Mouse (Mus musculus) embryonic facial prominence, embryonic 14.5 days (tissue): ENCODE data around the gene Pla2g6. TPM values are rescaled to one million over a fixed set of nuclear protein-coding genes. Genes with fewer than 3 reads are reported as not detected.
A peak's percentile ranks its signal among the peaks of the same experiment; 100 is the strongest.

Experiments used
- ATAC-seq: fragments of 200-750 bp; cut with Nextera tagmentation; 2 replicates; pipeline ENCODE4 v1.8.0; 2017; ENCODE audit warnings: low read depth, moderate number of reproducible peaks, moderate TSS enrichment
- DNase-seq: peaks from one replicate; pipeline ENCODE4 v3.0.0-alpha.2; 2015; ENCODE audit warnings: low spot score
- H3K27ac ChIP-seq: fragments of 300-500 bp; sonication (generic); replicated peaks from 2 replicates; pipeline ENCODE4 v1.5.1; 2014; ENCODE audit warnings: low read depth, mild to moderate bottlenecking, low read length, moderate library complexity
- H3K27me3 ChIP-seq: fragments of 300-500 bp; sonication (generic); replicated peaks from 2 replicates; pipeline ENCODE4 v1.6.1; 2014; ENCODE audit warnings: low read length; ENCODE audit not compliant: control insufficient read depth, insufficient read depth
- H3K36me3 ChIP-seq: fragments of 300-500 bp; sonication (generic); 2 replicates; pipeline ENCODE4 v1.6.1; 2014; ENCODE audit warnings: low read length, mixed read lengths; ENCODE audit not compliant: control insufficient read depth, insufficient read depth
- H3K4me1 ChIP-seq: fragments of 300-500 bp; sonication (generic); 2 replicates; pipeline ENCODE4 v1.6.1; 2014; ENCODE audit warnings: antibody characterized with exemption, low read length; ENCODE audit not compliant: control insufficient read depth, insufficient read depth
- H3K4me2 ChIP-seq: fragments of 300-500 bp; sonication (generic); 2 replicates; pipeline ENCODE4 v1.6.1; 2014; ENCODE audit warnings: low read depth, mild to moderate bottlenecking, low read length, moderate library complexity, mixed read lengths
- H3K4me3 ChIP-seq: fragments of 300-500 bp; sonication (generic); 2 replicates; pipeline ENCODE4 v1.5.1; 2014; ENCODE audit warnings: low read depth, mild to moderate bottlenecking, low read length
- H3K9ac ChIP-seq: fragments of 300-500 bp; sonication (generic); 2 replicates; pipeline ENCODE4 v1.6.1; 2014; ENCODE audit warnings: low read depth, mild to moderate bottlenecking, low read length, moderate library complexity, mixed read lengths
- H3K9me3 ChIP-seq: fragments of 300-500 bp; sonication (generic); 2 replicates; pipeline ENCODE4 v1.6.1; 2016; ENCODE audit warnings: low read length; ENCODE audit not compliant: control insufficient read depth
- WGBS: fragments of 180-500 bp; shearing (Covaris S2); extraction: QIAGEN DNeasy Blood & Tissue Kit; methylation state at CpG from one replicate; pipeline ENCODE4 v1.1.7; 2014; 5-methylcytosine and 5-hydroxymethylcytosine counted together
- polyA plus RNA-seq: library from polyadenylated mRNA; unstranded; fragments of >200 nt; fragmentation: Nextera tagmentation; extraction: Ambion mirVana; gene quantifications from 2 replicates; pipeline ENCODE4 v1.2.1, GENCODE M21; 2014

Pla2g6 gene
- polyA plus RNA-seq, 1 experiment from 2014 or later: 13.3 TPM

DNA sequence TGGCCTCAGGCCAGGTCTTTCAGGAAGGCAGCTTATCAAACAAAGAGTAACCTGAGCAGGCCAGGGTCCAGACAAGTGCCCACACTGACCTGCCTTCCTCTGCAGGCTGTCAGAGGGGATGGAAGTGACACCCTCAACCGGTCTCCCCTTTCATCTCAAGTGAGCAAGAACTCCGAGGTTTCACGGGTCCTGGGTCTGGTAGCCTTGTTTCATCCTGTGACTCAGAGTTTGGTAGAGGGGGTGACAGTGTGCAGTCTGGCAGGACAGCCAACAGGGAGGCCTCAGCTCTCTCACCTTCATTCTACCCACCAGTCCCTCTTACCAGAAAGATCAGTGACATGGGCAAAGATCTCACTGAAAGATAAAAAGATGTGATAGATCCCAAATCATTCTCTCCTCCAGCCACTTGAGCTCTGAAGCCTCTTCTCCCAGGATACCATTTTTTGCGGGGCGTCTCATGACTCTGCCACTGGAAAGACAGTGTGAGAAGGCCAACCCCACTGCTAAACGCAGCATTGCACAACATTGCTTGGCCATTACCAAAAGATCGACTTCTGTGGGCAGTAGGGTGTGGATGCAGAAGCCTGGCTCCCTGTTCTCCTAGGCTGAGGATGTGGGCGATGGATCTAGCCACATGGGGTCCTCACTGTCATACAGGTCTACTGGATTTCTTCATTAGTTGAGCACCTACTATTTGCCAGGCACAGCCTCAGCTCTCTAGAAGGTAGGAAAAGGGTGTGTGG is 18.0 kb upstream of the Pla2g6 start, which contains the start of gene Maff:
Maff (plus strand) TSS at position 571 of the 743 bp plus-strand sequence.
- peak within 1 kb of the TSS; percentile 69 for H3K4me2 ChIP-seq
- H3K4me3 ChIP-seq: peak within 1 kb of the TSS; percentile 59
- H3K36me3 ChIP-seq: no peaks in the 10 kb centered on the region
- ATAC-seq (no peak), DNase-seq (no peak)
- peak within 1 kb of the TSS; percentile 82 for H3K9ac ChIP-seq
- H3K27ac ChIP-seq: peak within 1 kb of the TSS; percentile 90
- no peaks in the 10 kb centered on the region for H3K4me1 ChIP-seq
- WGBS: 50% methylated on average over 8 of the region's 8 CpGs
- H3K9me3 ChIP-seq: no peaks in the 10 kb centered on the region
- no peaks in the 10 kb centered on the region for H3K27me3 ChIP-seq

DNA sequence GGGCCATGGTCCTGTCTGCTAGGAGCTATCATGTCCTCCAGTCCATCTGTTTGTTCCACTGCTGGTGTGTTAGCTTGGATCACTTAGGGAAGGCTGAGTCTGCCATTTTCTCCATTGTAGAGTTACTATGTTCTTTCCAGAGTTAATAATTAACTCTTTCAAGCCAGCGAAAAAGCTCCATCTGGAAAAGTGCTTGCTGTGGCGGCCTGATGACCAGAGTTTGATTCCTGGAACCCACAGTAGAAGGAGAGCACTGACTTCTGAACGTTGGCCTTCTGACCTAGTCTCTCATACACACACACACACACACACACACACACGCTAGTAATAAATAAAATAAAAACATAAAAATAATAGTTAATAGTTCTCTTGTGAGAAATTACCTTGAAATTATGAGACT is 16.4 kb upstream of the Pla2g6 start:
- ATAC-seq (no peak), DNase-seq (no peak)
- no peaks in the 10 kb centered on the region for H3K4me1 ChIP-seq
- no peaks in the 10 kb centered on the region for H3K27me3 ChIP-seq
- WGBS: 74% methylated on average over 4 of the region's 4 CpGs
- no peak overlapping the region for H3K27ac ChIP-seq
- H3K36me3 ChIP-seq: no peaks in the 10 kb centered on the region
- no peak overlapping the region for H3K4me3 ChIP-seq
- no peak overlapping the region for H3K9ac ChIP-seq
- H3K4me2 ChIP-seq: no peak overlapping the region
- no peaks in the 10 kb centered on the region for H3K9me3 ChIP-seq

DNA sequence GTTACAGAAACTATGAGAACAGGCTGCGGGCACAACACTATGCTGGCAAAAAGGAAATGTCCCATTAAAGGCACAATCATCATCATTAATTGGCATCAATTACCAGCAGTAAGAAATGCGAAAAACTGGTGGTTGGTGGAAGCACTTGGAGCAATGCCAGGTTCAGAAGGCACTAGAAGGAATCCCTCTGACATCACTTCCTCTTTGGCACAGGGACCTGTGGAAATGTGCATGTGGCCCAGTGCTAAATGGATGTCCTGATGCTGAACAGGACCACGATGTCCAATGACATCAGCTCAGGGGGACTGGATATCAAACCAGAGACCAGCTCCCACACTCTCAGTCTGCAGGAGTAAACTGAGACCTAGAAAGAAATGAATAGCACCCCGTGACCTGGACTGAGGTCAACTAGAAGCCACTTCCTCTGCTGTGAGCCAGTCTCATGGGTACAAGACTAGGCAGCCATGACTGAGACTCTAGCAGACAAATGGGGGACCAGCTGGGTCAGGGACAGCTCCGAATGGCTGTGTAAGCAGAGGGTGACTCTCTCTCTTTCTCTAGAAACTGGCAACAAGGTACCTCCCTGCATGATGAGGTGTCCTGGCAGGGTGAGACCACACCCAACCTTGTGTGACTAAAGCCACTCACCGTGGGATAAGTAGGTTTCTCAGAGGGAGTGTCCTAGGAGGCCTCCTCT is 14.6 kb upstream of the Pla2g6 start:
- Histone ChIP-seq H3K9me3 (no peaks in the 10 kb centered on the region), H3K27me3 (no peaks in the 10 kb centered on the region), H3K4me2 (no peak overlapping the region), H3K36me3 (no peaks in the 10 kb centered on the region), H3K27ac (no peak overlapping the region), H3K4me1 (no peaks in the 10 kb centered on the region), H3K4me3 (no peak overlapping the region), H3K9ac (no peak overlapping the region)
- ATAC-seq (no peak), DNase-seq (no peak)
- 73% methylated on average over 6 of the region's 6 CpGs for WGBS

DNA sequence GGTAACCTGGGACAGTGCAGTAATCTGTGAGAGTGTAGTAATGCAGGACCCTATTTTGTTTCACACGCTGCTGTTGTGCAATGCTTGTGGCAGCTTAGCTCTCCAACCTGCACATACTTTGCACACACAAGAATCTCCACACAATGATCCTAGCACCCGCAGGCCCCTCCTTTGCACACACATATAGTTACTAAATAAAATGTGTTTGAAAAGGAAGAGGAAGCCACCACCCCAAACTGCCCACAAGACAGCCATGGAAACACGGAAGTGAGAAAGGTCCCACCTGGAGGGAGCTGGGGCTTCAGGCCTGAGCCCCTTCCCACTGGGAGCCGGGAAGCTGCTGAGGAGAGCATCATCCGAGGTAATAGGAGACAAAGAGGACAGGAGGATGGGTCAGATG is 10.8 kb upstream of the Pla2g6 start:
- Histone ChIP-seq H3K27me3 (no peaks in the 10 kb centered on the region), H3K9me3 (no peaks in the 10 kb centered on the region), H3K4me2 (no peak overlapping the region), H3K4me1 (no peaks in the 10 kb centered on the region), H3K27ac (no peak overlapping the region), H3K36me3 (no peaks in the 10 kb centered on the region), H3K4me3 (no peak overlapping the region), H3K9ac (no peak overlapping the region)
- WGBS: 78% methylated on average over 5 of the region's 5 CpGs
- DNase-seq (no peak), ATAC-seq (no peak)

DNA sequence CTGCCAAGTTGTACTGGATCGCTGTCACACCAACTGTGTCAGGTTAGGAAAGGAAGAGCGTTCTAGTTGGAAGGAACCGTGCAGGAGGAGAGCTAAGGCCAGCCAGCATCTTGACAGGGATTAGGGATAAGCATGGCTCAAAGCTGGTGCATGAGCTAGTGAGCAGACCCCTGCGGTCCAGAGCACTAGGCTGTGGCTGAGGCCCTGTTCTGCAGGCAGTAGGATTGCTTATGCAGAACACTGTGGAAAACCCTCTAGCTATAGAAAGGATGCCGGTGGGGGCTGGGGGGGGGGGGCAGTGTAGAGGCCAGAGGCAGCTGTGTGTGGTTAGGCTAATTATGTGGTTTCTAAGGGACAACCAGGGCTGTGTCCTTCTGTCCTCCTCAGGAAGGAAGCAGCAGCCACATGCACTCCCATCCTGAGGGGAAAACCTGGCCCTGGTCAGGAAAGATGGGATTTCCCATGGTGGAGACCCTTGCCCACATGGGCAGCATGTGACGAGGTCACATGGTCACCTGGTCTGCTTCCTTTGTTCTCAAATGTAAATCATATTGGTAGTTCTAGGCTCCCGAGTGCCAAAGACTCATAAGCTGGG is 7.0 kb upstream of the Pla2g6 start:
- Histone ChIP-seq H3K9ac (0 out of 2 replicates have a peak overlapping the region, but pooled peaks have one; percentile 21), H3K9me3 (no peaks in the 10 kb centered on the region), H3K4me1 (no peaks in the 10 kb centered on the region), H3K27me3 (no peaks in the 10 kb centered on the region), H3K36me3 (no peaks in the 10 kb centered on the region), H3K27ac (no peak overlapping the region), H3K4me3 (no peak overlapping the region), H3K4me2 (no peak overlapping the region)
- ATAC-seq (peak; percentile 15; the same call in 1 of the 2 replicates), DNase-seq (no peak)
- whole genome bisulfite sequencing: 53% methylated on average over 7 of the region's 7 CpGs

DNA sequence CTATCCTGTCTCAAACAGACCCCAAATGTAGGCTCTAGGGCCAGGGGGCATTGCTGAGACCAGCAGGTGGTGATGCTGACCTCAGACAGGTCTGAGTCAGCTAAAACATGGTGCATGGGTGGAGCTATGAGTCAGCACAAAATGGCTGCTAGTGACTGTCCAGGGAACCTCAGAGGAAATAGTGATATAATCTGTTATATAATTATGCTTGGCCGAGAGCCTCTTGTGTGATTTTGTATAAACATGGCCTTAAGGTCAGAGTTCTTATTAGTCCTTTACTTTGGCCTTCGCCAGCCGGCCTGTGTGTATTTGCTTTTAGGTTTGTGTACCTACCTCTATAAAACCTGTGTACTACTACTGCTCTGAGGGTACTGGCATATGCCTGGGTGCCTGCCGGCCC is 5.2 kb upstream of the Pla2g6 start:
- Histone ChIP-seq H3K4me3 (no peak overlapping the region), H3K4me1 (no peaks in the 10 kb centered on the region), H3K27ac (no peak overlapping the region), H3K4me2 (no peak overlapping the region), H3K36me3 (no peaks in the 10 kb centered on the region), H3K9me3 (no peaks in the 10 kb centered on the region), H3K27me3 (no peaks in the 10 kb centered on the region), H3K9ac (no peak overlapping the region)
- WGBS: 66% methylated on average over 4 of the region's 4 CpGs
- ATAC-seq (no peak), DNase-seq (no peak)

DNA sequence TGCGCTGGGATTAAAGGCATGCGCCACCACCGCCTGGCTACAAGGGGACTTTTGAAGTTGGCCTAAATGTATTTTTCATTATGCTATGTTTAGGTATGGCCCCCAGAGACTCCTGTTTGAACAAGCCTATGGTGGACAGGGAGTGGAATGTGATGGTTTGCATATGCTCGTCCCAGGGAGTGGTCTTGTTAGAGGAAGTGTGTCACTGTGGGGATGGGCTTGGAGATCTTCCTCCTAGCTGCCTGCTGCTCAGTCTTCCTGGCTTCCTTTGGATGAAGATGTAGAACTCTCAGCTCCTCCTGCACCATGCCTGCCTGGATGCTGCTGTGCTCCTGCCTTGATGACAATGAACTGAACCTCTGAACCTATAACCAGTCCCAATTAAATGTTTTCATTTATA is 2.3 kb upstream of the Pla2g6 start:
- H3K9me3 ChIP-seq: no peaks in the 10 kb centered on the region
- peaks cover 9% of the 10 kb centered on the region; the same call in 1 of the 2 replicates for H3K4me1 ChIP-seq
- no peak overlapping the region for H3K9ac ChIP-seq
- ATAC-seq (no peak), DNase-seq (peak; percentile 45)
- WGBS: 46% methylated on average over 4 of the region's 4 CpGs
- no peak overlapping the region for H3K4me2 ChIP-seq
- no peaks in the 10 kb centered on the region for H3K27me3 ChIP-seq
- no peak overlapping the region for H3K27ac ChIP-seq
- H3K36me3 ChIP-seq: no peaks in the 10 kb centered on the region
- H3K4me3 ChIP-seq: no peak overlapping the region

DNA sequence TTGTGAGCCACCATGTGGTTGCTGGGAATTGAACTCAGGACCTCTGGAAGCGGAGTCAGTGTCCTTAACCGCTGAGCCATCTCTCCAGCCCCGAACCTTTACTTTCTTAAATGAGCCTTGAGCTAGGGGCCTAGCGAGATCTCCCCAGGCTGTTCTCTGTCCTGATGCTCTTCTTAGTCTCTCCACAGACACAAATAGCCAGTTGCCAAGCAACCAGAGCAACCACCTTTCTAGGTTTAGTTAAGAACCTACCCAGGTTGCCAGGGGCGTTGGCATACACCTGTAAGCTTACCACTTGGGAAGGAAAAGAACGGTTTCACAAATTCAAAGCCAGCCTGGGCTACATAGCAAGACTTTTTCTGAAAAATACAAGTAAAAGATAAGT is 1.8 kb upstream of the Pla2g6 start:
- Histone ChIP-seq H3K4me2 (no peak overlapping the region), H3K9ac (no peak overlapping the region), H3K4me3 (no peak overlapping the region), H3K9me3 (no peaks in the 10 kb centered on the region), H3K27me3 (no peaks in the 10 kb centered on the region), H3K4me1 (peaks cover 9% of the 10 kb centered on the region; the same call in 1 of the 2 replicates), H3K36me3 (no peaks in the 10 kb centered on the region), H3K27ac (no peak overlapping the region)
- no peak for ATAC-seq
- 88% methylated on average over 6 of the region's 6 CpGs for WGBS
- DNase-seq: no peak
